Mouse (Mus musculus): ENCODE data around the gene Itga3. TPM values are rescaled to one million over a fixed set of nuclear protein-coding genes. Genes with fewer than 3 reads are reported as not detected.

Itga3 gene
- total RNA-seq (2018; cell fraction: chromatin; rRNA removed), result 1 to 10 TPM in 1 of 26 experiments, not detected in 25; 1.1 TPM
- under 1 TPM in 7 of 26 experiments, not detected in 19; 0.04 to 0.19 (median 0.09) TPM for total RNA-seq (2018; cell fraction: cytosol; rRNA removed)
- under 1 TPM in 1 of 26 experiments, not detected in 25; 0.48 TPM for total RNA-seq (2018; cell fraction: nucleus; rRNA removed)
- 0.06 to 0.22 TPM in 2 of 3 replicates, not detected in the other for polyA plus RNA-seq (2018)

DNA sequence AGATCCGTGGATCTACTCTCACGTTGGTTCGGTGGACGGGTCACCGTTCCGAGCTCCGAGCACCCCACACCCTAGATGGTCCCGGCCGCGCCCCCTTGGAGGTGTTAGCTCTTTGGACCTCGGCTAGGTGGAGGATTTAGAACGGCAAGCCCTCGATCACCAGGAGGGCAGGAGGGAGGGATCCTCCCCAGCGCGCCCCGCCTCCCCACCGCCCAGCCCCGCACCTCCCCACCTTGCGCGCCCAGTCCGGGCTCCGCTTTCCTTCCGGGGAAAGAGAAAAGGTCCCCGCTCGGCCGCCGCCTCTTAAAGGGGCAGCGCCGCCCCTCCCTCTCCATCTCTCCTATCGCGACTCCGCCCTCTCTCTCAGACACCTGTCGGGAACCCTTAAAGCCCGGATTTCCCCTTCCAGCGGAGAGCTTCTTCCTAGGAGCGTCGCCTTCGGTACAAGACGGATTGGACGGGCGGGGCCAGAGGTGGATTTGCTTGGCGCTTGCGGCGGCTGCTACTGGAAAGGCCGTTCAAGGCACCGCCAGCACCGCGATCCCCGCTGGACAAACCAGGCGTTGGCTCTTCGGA, at the start of gene Itga3:
TSS of gene Itga3 (minus strand) at position 266 of the 576 bp plus-strand sequence.
- WGBS (ENCODE audit: missing documents), result 1% methylated on average over 44 of the region's 51 CpGs
- Histone ChIP-seq H3K27ac (no peak within 1 kb of the TSS), H3K4me3 (ENCODE audit: inconsistent target) (no peak within 1 kb of the TSS), H3K79me2 (ENCODE audit: inconsistent target) (no peaks in the 10 kb centered on the region), H3K36me3 (ENCODE audit: inconsistent target) (no peaks in the 10 kb centered on the region)

DNA sequence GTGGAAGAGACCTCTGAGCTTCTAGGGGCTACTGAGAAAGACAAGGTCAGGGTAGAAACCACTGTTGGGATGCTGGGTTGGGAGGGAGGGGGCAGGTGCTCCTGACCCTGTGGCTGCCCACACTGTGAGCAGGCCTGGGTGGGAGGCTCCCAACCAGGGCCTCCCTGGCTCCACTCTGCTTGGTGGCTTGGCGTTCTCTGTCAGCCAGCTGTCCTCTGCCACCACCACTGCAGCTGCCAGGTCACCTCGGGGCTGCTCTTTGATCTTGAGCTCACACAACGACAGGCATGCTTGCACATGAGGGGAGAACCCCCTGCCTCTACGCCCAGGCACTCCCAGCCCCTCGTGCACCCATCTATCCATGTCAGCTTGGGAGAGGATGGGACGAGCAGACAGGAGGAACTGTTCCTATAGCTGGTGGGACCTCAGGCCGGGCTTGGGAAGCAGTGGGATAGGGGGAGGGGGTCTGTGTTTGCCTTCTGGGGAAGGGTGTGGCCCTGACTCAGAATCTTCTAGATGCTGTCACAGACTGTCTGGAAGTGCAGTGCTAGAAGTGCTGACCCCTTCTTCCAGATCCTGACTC, 48.9 kb upstream of the Itga3 start:
- Histone ChIP-seq H3K36me3 (ENCODE audit: inconsistent target) (no peaks in the 10 kb centered on the region), H3K4me3 (ENCODE audit: inconsistent target) (no peak overlapping the region), H3K27ac (no peak overlapping the region), H3K79me2 (ENCODE audit: inconsistent target) (no peaks in the 10 kb centered on the region)
- WGBS (ENCODE audit: missing documents), result 59% methylated on average over 7 of the region's 7 CpGs

DNA sequence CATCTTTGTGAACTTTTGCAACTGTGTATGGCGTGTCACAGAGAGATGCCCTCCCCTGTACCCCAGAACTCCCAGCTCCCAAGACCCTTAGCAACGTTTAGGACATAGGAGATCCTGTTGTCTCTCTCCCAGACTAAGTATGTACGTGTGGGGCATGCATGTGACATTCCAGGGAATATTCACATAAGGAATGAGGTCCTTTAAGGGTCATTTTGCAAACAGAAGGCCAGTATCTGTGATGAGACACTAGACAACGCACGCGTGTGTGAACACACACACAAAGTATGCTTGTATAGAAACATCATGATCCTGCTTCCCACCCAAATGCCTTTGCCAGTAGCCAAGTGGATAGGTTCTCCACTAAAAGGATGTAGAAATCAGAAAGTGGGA, 45.5 kb upstream of the Itga3 start:
- 73% methylated on average over 6 of the region's 6 CpGs for WGBS (ENCODE audit: missing documents)
- Histone ChIP-seq H3K79me2 (ENCODE audit: inconsistent target) (no peaks in the 10 kb centered on the region), H3K27ac (no peak overlapping the region), H3K4me3 (ENCODE audit: inconsistent target) (no peak overlapping the region), H3K36me3 (ENCODE audit: inconsistent target) (no peaks in the 10 kb centered on the region)

DNA sequence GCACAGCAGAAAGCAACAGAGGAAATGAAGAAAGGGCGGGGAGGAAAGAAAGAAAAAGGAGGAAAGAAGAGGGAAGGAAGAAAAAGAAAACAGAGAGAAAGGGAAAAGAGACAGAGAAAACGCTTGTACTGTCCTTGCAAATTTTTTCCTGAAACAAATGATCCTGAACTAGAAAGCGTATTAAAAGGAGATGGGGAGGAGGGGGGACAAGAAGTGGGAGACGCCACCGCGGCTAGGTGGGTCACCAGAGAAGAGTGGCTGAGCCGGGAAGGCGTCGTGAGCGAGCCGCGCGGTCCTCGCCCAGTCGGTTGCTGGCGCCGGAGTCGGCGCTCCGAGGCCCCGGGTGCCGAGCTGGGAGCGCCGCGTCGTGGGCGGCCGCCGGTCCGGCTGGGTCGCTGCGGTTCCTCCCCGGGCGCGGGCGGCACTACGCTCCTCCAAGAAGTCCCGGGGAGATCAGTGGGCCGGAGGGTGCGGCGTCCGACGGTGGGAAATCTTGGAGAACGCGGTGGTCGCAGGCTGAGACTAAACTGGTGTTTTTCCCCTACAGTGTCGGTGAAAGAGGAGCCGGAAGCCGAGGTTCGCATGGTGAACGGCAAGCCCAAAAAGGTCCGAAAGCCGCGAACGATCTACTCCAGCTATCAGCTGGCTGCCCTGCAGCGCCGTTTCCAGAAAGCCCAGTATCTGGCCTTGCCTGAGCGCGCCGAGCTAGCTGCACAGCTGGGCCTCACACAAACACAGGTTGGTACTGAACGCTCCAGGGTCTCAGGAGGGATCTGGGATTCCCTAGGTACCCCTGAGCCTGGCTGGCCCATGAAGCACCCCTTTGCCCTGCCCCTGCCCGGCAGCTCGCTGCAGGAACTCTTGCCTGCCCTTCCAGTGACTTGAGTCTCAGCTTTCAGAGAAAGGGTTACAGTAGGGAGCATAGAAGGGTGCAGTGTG, 44.8 kb upstream of the Itga3 start:
- 6% methylated on average over 61 of the region's 63 CpGs for WGBS (ENCODE audit: missing documents)
- H3K4me3 ChIP-seq (ENCODE audit: inconsistent target), result no peak overlapping the region
- H3K79me2 ChIP-seq (ENCODE audit: inconsistent target), result no peaks in the 10 kb centered on the region
- no peaks in the 10 kb centered on the region for H3K36me3 ChIP-seq (ENCODE audit: inconsistent target)
- no peak overlapping the region for H3K27ac ChIP-seq

DNA sequence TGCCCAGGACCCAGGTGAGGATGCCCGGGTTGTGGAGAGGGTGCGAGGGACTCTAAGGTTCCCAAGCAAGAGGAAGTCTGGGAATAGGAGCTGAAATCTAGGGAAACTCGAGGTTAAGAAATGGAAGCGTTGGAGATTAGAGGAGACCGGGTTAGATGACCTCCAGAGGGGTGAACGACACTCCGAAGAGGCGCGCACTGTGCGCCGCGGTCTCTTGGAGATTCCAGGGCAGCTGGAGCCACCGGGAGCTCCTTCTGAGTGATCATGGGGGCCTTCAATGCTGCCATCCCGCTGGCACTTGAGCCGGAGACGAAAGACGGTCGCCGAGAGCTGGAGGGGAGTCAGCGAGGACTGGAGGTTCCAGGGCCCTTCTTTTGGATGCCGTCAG, 44.0 kb upstream of the Itga3 start:
- Histone ChIP-seq H3K4me3 (ENCODE audit: inconsistent target) (no peak overlapping the region), H3K27ac (no peak overlapping the region), H3K79me2 (ENCODE audit: inconsistent target) (no peaks in the 10 kb centered on the region), H3K36me3 (ENCODE audit: inconsistent target) (no peaks in the 10 kb centered on the region)
- WGBS (ENCODE audit: missing documents), result 7% methylated on average over 21 of the region's 21 CpGs

DNA sequence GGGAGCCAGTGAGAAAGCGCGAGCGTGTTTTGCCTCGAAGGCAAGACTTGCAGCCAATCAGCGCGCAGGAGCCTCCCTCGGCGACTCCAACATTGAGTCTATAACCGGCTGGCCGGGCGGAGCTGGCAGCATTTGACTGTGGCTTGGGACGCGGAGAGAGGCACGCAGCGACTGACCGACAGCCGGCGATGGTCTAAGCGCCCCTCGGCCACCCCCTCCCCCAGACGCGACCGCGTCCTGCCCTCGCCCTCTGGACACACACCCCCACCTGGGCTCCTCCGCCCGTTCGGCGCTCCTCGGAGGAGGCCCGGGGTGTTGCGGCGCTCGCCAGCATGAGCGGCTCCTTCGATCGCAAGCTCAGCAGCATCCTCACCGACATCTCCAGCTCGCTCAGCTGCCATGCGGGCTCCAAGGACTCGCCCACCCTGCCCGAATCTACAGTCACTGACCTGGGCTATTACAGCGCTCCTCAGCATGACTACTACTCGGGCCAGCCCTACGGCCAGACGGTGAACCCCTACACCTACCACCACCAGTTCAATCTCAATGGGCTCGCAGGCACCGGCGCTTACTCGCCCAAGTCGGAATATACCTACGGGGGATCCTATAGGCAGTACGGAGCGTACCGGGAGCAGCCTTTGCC, 43.5 kb upstream of the Itga3 start, which contains the start of gene Dlx3:
TSS of gene Dlx3 (plus strand) at position 130 of the 643 bp plus-strand sequence.
- Histone ChIP-seq H3K79me2 (ENCODE audit: inconsistent target) (no peaks in the 10 kb centered on the region), H3K36me3 (ENCODE audit: inconsistent target) (no peaks in the 10 kb centered on the region), H3K4me3 (ENCODE audit: inconsistent target) (no peak within 1 kb of the TSS), H3K27ac (no peak within 1 kb of the TSS)
- 4% methylated on average over 55 of the region's 55 CpGs for WGBS (ENCODE audit: missing documents)

DNA sequence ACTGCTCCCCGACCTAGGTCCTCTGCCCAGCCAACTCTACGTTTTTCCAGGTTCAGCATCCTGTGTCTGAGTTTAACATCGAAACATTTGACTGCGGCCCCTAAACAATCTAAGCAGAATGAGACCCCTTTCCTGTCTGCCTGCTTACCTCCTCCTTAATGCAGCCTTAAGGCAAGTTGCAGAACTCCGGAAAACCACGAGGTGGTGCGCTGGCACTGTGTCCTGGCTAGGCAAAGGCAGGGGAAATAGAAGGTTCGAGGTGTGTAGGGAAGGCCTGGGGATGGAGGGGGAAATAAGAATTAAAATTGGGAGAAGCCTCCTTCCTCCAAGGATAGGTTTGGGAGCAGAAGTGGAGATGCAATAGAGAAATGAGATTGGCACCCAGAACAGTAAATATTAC, 41.9 kb upstream of the Itga3 start:
- Histone ChIP-seq H3K36me3 (ENCODE audit: inconsistent target) (no peaks in the 10 kb centered on the region), H3K27ac (no peak overlapping the region), H3K79me2 (ENCODE audit: inconsistent target) (no peaks in the 10 kb centered on the region), H3K4me3 (ENCODE audit: inconsistent target) (no peak overlapping the region)
- 5% methylated on average over 8 of the region's 8 CpGs for WGBS (ENCODE audit: missing documents)

DNA sequence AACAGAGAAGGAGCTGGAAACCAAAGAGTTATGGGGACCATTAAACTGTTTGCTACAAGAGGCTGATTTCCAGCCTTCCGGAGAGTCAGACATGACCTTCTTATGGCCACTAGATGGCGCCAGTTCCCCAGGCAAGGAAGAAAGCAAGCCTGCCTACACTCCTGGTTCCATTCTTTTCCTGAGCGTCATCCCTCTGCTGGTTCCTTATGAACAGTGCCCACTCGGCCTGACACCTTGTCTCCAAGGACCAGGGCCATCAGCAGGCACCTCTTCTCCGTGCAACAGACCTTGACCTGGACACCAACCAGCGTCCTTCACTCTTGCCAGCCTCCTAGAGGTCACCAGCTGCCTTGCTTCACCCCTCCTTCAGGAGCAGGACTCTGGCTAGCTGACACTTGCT, 40.4 kb upstream of the Itga3 start:
- H3K79me2 ChIP-seq (ENCODE audit: inconsistent target), result no peaks in the 10 kb centered on the region
- no peak overlapping the region for H3K4me3 ChIP-seq (ENCODE audit: inconsistent target)
- no peaks in the 10 kb centered on the region for H3K36me3 ChIP-seq (ENCODE audit: inconsistent target)
- WGBS (ENCODE audit: missing documents), result 8% methylated on average over 6 of the region's 6 CpGs
- no peak overlapping the region for H3K27ac ChIP-seq

DNA sequence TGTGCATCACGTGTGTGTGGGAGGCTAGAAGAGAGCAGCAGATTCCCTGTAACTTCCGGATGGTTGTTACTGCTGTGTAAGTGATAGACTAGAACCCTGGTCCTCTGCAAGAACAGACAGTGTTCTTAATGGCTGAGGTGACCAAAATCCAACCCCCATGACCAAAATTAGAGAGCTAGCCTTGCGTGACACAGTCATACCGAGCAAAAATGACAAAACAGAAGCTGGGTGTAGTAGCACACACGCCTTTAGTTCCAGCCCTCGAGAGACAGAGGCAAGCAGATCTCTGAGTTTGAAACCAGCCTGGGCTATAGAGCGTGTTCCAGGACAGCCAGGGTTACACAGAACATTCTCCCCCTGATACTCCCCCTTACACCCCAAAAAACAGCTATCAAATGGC, 33.5 kb upstream of the Itga3 start:
- H3K27ac ChIP-seq, result no peak overlapping the region

DNA sequence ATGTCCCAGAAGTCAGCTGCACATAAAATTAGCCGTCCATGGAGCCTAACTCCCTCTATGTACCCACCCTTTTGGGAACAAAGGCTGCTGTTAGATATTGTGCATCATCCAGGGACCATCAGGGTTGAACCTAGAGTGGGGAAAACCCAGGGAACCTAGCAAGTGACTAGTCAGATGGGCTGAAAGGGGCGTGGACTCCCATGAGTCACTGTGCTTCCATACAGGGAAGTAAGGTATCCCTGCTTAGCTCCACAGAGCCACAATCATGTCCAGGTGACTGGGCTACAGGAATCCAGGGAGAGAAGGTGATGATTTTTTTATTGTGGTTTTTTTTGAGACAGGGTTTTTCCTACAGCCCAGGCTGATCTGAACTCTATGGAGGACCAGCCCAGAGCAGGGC, 32.4 kb upstream of the Itga3 start:
- H3K27ac ChIP-seq, result no peak overlapping the region
- H3K4me3 ChIP-seq (ENCODE audit: inconsistent target), result no peak overlapping the region
- no peaks in the 10 kb centered on the region for H3K36me3 ChIP-seq (ENCODE audit: inconsistent target)
- 88% methylated on average over 2 of the region's 2 CpGs for WGBS (ENCODE audit: missing documents)
- H3K79me2 ChIP-seq (ENCODE audit: inconsistent target), result no peaks in the 10 kb centered on the region

More for the DNA sequence above, 33.5 kb upstream of the Itga3 start:
- no peaks in the 10 kb centered on the region for H3K79me2 ChIP-seq (ENCODE audit: inconsistent target)
- H3K4me3 ChIP-seq (ENCODE audit: inconsistent target), result no peak overlapping the region
- WGBS (ENCODE audit: missing documents), result 86% methylated on average over 7 of the region's 7 CpGs
- H3K36me3 ChIP-seq (ENCODE audit: inconsistent target), result no peaks in the 10 kb centered on the region

DNA sequence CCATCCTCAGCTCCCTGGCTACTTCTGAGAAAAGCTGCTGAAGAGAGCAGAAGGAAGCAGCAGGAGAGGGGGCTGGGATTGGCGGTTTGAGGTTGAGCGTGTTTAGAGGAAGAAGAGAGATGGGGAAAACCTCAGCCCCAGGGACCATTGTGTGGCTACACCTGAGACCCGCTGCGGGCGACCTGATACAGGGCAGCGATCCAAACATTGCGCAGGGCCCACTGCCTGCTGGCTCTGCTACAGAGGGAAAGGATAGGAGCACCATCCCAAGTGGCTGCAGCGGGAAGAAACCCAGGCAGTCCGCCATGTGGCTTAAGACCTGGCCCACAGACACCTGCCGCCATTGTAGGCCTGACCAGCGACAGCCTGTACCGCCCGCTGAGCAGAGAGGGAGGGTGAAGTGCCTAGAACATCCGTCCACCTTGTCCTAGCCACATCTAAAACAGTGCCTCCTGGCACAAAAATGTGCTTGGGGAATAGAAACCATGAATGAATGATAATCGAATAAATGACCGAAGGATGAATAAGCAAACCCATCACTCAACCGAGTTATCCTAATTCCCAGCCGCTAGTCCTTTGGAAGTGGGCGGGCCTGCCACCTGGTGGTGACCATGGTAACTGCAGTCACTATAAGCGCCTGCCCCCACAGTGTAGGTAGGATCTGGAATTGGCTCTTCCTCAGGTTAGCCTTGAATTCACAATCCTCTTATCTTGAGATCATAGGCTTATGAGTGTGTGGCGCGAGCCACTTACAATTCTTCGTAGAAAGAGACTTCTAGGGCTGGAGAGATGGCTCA, 30.0 kb upstream of the Itga3 start:
- H3K36me3 ChIP-seq (ENCODE audit: inconsistent target), result no peaks in the 10 kb centered on the region
- no peak overlapping the region for H3K27ac ChIP-seq
- H3K4me3 ChIP-seq (ENCODE audit: inconsistent target), result no peak overlapping the region
- WGBS (ENCODE audit: missing documents), result 8% methylated on average over 23 of the region's 23 CpGs
- H3K79me2 ChIP-seq (ENCODE audit: inconsistent target), result no peaks in the 10 kb centered on the region

DNA sequence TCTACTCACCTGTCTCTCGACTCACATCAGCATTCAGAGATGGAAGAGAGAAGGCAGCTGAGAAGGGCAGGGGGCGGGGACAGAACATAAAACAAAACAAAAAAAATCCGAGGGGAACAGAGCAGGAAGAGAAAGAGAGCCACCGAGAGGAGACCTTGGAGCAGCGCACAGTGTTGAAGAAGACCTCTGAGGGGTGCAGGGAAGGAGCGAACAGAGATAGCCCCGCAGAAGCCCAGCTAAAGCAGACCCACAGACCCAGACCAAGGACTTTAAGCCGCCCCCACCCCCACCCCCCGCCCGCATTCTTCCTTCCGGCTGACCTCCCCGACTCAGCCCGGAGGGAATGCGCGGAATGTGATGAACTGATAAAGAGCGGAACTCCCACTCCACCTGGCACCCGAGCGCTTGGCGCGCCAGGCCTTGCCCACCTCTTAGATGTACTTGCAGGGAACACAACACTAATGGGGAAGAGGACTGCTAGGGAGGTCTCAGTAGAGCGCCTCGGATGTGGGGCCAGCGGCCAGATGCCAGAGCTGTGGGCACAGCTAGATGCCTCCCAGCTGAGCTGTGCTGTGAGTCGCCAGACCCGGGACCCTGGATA, 28.8 kb upstream of the Itga3 start:
- H3K4me3 ChIP-seq (ENCODE audit: inconsistent target), result no peak overlapping the region
- no peak overlapping the region for H3K27ac ChIP-seq
- H3K79me2 ChIP-seq (ENCODE audit: inconsistent target), result no peaks in the 10 kb centered on the region
- WGBS (ENCODE audit: missing documents), result 2% methylated on average over 25 of the region's 25 CpGs
- no peaks in the 10 kb centered on the region for H3K36me3 ChIP-seq (ENCODE audit: inconsistent target)

DNA sequence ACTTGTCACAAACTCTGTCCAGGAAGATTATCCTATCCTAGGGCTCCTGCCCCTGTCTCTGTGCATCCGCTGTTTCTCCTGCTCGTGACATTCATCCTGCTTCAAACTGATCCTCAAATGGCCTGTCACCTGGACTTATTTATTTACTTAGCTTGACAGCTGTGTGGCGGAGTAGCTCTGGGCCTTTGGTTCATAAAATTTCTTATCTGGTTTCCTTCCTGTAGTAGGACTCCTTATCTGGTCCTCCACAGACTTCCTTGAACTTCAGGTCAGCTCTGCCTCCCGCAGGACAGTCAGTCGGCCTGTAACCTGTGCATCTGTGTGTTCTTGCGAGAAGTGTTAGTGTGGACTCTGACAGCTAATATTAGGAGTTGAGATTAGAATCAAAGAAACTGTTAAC, 27.7 kb upstream of the Itga3 start:
- no peak overlapping the region for H3K4me3 ChIP-seq (ENCODE audit: inconsistent target)
- H3K36me3 ChIP-seq (ENCODE audit: inconsistent target), result no peaks in the 10 kb centered on the region
- 20% methylated on average over 6 of the region's 6 CpGs for WGBS (ENCODE audit: missing documents)
- H3K79me2 ChIP-seq (ENCODE audit: inconsistent target), result no peaks in the 10 kb centered on the region
- no peak overlapping the region for H3K27ac ChIP-seq
